12 mouse cellular contexts compared by ENCODE assay signal in the genomic region with DNA sequence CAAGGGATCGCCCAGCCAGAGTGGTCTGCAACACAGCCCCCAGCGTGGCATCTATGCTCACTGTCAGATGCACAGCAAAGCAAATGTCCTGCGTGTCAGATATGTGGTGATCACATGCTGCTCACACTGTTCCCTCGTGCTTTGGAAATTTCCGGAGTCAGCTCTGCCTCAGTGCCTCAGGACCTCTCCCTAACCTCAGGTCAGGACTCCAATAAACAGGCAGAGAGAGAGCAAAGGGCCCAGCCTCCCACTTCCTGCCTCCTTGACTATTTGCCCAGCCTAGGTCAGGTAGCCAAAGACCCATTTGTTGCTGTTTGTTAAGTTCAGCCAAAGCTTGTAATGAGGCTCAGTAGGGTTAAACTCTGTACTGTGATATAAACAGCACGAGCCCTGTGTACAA.
A peak's percentile ranks its signal among the peaks of the same experiment; 100 is the strongest.
DNase-seq lines count a peak whose midpoint lies in the region; ATAC-seq lines count a peak whose summit lies in the region.
"Had no signal": no experiment of that assay in that cellular context is flagged by ENCODE, and none has a peak within 500 bp of the region (broad histone marks: within the 10 kb centered on the region; RNA-seq: fewer than 3 reads in every experiment).

No protein-coding gene starts in this region.

- no peak overlapping the region for H3K4me2 ChIP-seq in midbrain, embryonic 13.5 days (replicated peaks)
- H3K4me2 ChIP-seq in midbrain, embryonic 14.5 days (ENCODE audit: low read length) = no peak overlapping the region
- H3K4me2 ChIP-seq in kidney, embryonic 15.5 days = no peak overlapping the region

- no peak overlapping the region for H3K27ac ChIP-seq in midbrain, embryonic 13.5 days
- no peak overlapping the region for H3K27ac ChIP-seq in midbrain, embryonic 14.5 days (replicated peaks; ENCODE audit: low read depth, low read length)
- H3K27ac ChIP-seq in kidney, embryonic 15.5 days = no peak overlapping the region
- H3K27ac ChIP-seq: hindbrain, postnatal 0 days; limb, embryonic 15.5 days had no signal

- intact Hi-C loops in heart, postnatal 36 days (cut with DNase I) = loop anchor here (10.0 kb wide), 1 partner anchor 214 kb away; no protein-coding TSS in a partner anchor

- H3K36me3 ChIP-seq in midbrain, embryonic 13.5 days = no peaks in the 10 kb centered on the region
- H3K36me3 ChIP-seq in midbrain, embryonic 14.5 days (ENCODE audit: control insufficient read depth, insufficient read depth, low read length) = no peaks in the 10 kb centered on the region
- no peaks in the 10 kb centered on the region for H3K36me3 ChIP-seq in kidney, embryonic 15.5 days

- no peaks in the 10 kb centered on the region for H3K9me3 ChIP-seq in midbrain, embryonic 13.5 days
- H3K9me3 ChIP-seq in midbrain, embryonic 14.5 days (ENCODE audit: control insufficient read depth, low read length) = no peaks in the 10 kb centered on the region
- H3K9me3 ChIP-seq in kidney, embryonic 15.5 days (replicated peaks) = no peaks in the 10 kb centered on the region
- H3K9me3 ChIP-seq: heart, embryonic 12.5 days; limb, embryonic 15.5 days had no signal

- 0 out of 2 replicates have a peak, but pooled peaks have one; percentile 22 for ATAC-seq in midbrain, embryonic 13.5 days
- no peak for ATAC-seq in midbrain, embryonic 14.5 days (ENCODE audit: low FRiP score, low TSS enrichment)
- 0 out of 2 replicates have a peak, but pooled peaks have one; percentile 23 for ATAC-seq in kidney, embryonic 15.5 days (replicated peaks; ENCODE audit: low FRiP score)

- DNase-seq in kidney, adult 11 months = peak; percentile 87
- no peak for DNase-seq in kidney, postnatal 4 days
- DNase-seq in midbrain, embryonic 14.5 days = no peak
- DNase-seq in yolk sac, embryonic 10.5 days (ENCODE audit: low spot score) = peak; percentile 36
- DNase-seq in heart, postnatal 36 days = no peak

- 80% methylated on average over 6 of the region's 6 CpGs for WGBS in midbrain, embryonic 13.5 days
- 88% methylated on average over 6 of the region's 6 CpGs for WGBS in midbrain, embryonic 14.5 days
- 40% methylated on average over 6 of the region's 6 CpGs for WGBS in kidney, embryonic 15.5 days

- no peak overlapping the region for H3K4me3 ChIP-seq in midbrain, embryonic 13.5 days (replicated peaks)
- no peak overlapping the region for H3K4me3 ChIP-seq in midbrain, embryonic 14.5 days (replicated peaks; ENCODE audit: low read depth, low read length)
- H3K4me3 ChIP-seq in kidney, embryonic 15.5 days (replicated peaks) = no peak overlapping the region
- H3K4me3 ChIP-seq: heart, embryonic 12.5 days; limb, embryonic 15.5 days had no signal

- no peak overlapping the region for H3K9ac ChIP-seq in midbrain, embryonic 13.5 days (replicated peaks)
- H3K9ac ChIP-seq in midbrain, embryonic 14.5 days (replicated peaks; ENCODE audit: low read length) = no peak overlapping the region
- H3K9ac ChIP-seq in kidney, embryonic 15.5 days = no peak overlapping the region
- H3K9ac ChIP-seq: forebrain, postnatal 0 days; heart, embryonic 12.5 days; limb, embryonic 15.5 days had no signal

- H3K4me1 ChIP-seq in midbrain, embryonic 13.5 days (replicated peaks) = no peaks in the 10 kb centered on the region
- H3K4me1 ChIP-seq in midbrain, embryonic 14.5 days (ENCODE audit: control insufficient read depth, insufficient read depth, low read length) = no peaks in the 10 kb centered on the region
- H3K4me1 ChIP-seq in kidney, embryonic 15.5 days = peaks cover 26% of the 10 kb centered on the region
- H3K4me1 ChIP-seq: heart, embryonic 12.5 days had no signal

- H3K27me3 ChIP-seq in midbrain, embryonic 13.5 days = no peaks in the 10 kb centered on the region; the same call in 1 of the 2 replicates
- no peaks in the 10 kb centered on the region for H3K27me3 ChIP-seq in midbrain, embryonic 14.5 days (ENCODE audit: control insufficient read depth, insufficient read depth, low read length)
- H3K27me3 ChIP-seq in kidney, embryonic 15.5 days = no peaks in the 10 kb centered on the region
- H3K27me3 ChIP-seq: heart, embryonic 12.5 days; limb, embryonic 15.5 days; Patski had no signal

Comparison
In these comparisons a context has a peak if more than half of its experiments do, and no peak if none do; other contexts are left out.
1. DNase-seq: peak in kidney, adult 11 months (single experiment) and yolk sac, embryonic 10.5 days (single experiment); none in kidney, postnatal 4 days (0 of 2), midbrain, embryonic 14.5 days (single experiment) and heart, postnatal 36 days (0 of 2).